Mouse (Mus musculus): ENCODE measurements around the gene Tctex1d2. TPM values are rescaled to one million over a fixed set of nuclear protein-coding genes. Genes with fewer than 3 reads are reported as not detected.

The Tctex1d2 gene
- polyA plus RNA-seq, 1 experiment: 24.3 TPM

GRCm38 (mm10) chr16:32457589-32458386 lies 38.3 kb downstream of the Tctex1d2 start:
- Histone ChIP-seq H3K27ac (ENCODE audit: insufficient read depth, low read length) (no peak overlapping the region), H3K4me1 (ENCODE audit: control insufficient read depth, insufficient read depth, low read length) (peaks cover 2% of the 10 kb centered on the region; the same call in 1 of the 2 replicates), H3K4me3 (ENCODE audit: insufficient read depth, low read length) (no peak overlapping the region)
- TF ChIP-seq CTCF (IDR thresholded peaks at IDR 0.05; ENCODE audit: extremely low read depth, insufficient read depth, low read length): peak; percentile 50
- TF ChIP-seq POLR2A (IDR thresholded peaks at IDR 0.05; ENCODE audit: extremely low read depth, insufficient read depth, low read length): no peak

DNA sequence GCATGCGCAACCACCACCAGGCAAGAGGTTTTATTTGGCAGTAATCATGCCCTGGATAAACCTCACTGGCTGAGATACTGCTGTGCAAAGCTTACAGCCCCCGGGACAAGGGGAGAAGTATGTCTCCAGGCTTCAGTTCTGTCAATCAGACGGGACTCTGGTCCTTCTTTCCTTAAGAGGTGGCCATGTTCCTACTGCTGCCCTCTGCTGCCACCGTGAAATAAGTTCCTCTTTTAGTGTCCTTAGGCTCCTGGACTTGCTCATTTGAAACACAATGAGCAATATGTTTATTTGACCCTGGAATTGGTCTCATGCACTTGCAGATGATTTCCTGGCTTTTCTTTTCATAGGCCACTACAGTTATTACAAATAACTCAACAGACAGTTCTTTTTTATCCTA lies 41.0 kb downstream of the Tctex1d2 start:
- H3K4me3 ChIP-seq (ENCODE audit: insufficient read depth, low read length): no peak overlapping the region
- TF ChIP-seq POLR2A (IDR thresholded peaks at IDR 0.05; ENCODE audit: extremely low read depth, insufficient read depth, low read length): no peak
- no peak for TF ChIP-seq CTCF (IDR thresholded peaks at IDR 0.05; ENCODE audit: extremely low read depth, insufficient read depth, low read length)
- H3K27ac ChIP-seq (ENCODE audit: insufficient read depth, low read length): no peak overlapping the region
- H3K4me1 ChIP-seq (ENCODE audit: control insufficient read depth, insufficient read depth, low read length): peaks cover 2% of the 10 kb centered on the region; the same call in 1 of the 2 replicates

- Histone ChIP-seq H3K4me3 (ENCODE audit: insufficient read depth, low read length) (no peak overlapping the region), H3K27ac (ENCODE audit: insufficient read depth, low read length) (no peak overlapping the region), H3K4me1 (ENCODE audit: control insufficient read depth, insufficient read depth, low read length) (peaks cover 2% of the 10 kb centered on the region; the same call in 1 of the 2 replicates)
- TF ChIP-seq CTCF (IDR thresholded peaks at IDR 0.05; ENCODE audit: extremely low read depth, insufficient read depth, low read length) (no peak), POLR2A (IDR thresholded peaks at IDR 0.05; ENCODE audit: extremely low read depth, insufficient read depth, low read length) (no peak)
Measured at GRCm38 (mm10) chr16:32461713-32462112, 42.2 kb downstream of the Tctex1d2 start.

- TF ChIP-seq CTCF (IDR thresholded peaks at IDR 0.05; ENCODE audit: extremely low read depth, insufficient read depth, low read length) (no peak), POLR2A (IDR thresholded peaks at IDR 0.05; ENCODE audit: extremely low read depth, insufficient read depth, low read length) (no peak)
- H3K4me3 ChIP-seq (ENCODE audit: insufficient read depth, low read length): no peak overlapping the region
- no peaks in the 10 kb centered on the region for H3K4me1 ChIP-seq (ENCODE audit: control insufficient read depth, insufficient read depth, low read length)
- no peak overlapping the region for H3K27ac ChIP-seq (ENCODE audit: insufficient read depth, low read length)
Measured at GRCm38 (mm10) chr16:32462950-32463349, 43.4 kb downstream of the Tctex1d2 start.

- Histone ChIP-seq H3K4me1 (ENCODE audit: control insufficient read depth, insufficient read depth, low read length) (no peaks in the 10 kb centered on the region), H3K4me3 (ENCODE audit: insufficient read depth, low read length) (no peak overlapping the region), H3K27ac (ENCODE audit: insufficient read depth, low read length) (no peak overlapping the region)
- no peak for TF ChIP-seq POLR2A (IDR thresholded peaks at IDR 0.05; ENCODE audit: extremely low read depth, insufficient read depth, low read length)
- no peak for TF ChIP-seq CTCF (IDR thresholded peaks at IDR 0.05; ENCODE audit: extremely low read depth, insufficient read depth, low read length)
Measured at GRCm38 (mm10) chr16:32463426-32463825, 43.9 kb downstream of the Tctex1d2 start.

GRCm38 (mm10) chr16:32464908-32465307 lies 45.4 kb downstream of the Tctex1d2 start:
- Histone ChIP-seq H3K4me3 (ENCODE audit: insufficient read depth, low read length) (no peak overlapping the region), H3K27ac (ENCODE audit: insufficient read depth, low read length) (no peak overlapping the region), H3K4me1 (ENCODE audit: control insufficient read depth, insufficient read depth, low read length) (no peaks in the 10 kb centered on the region)
- TF ChIP-seq CTCF (IDR thresholded peaks at IDR 0.05; ENCODE audit: extremely low read depth, insufficient read depth, low read length) (no peak), POLR2A (IDR thresholded peaks at IDR 0.05; ENCODE audit: extremely low read depth, insufficient read depth, low read length) (no peak)

DNA sequence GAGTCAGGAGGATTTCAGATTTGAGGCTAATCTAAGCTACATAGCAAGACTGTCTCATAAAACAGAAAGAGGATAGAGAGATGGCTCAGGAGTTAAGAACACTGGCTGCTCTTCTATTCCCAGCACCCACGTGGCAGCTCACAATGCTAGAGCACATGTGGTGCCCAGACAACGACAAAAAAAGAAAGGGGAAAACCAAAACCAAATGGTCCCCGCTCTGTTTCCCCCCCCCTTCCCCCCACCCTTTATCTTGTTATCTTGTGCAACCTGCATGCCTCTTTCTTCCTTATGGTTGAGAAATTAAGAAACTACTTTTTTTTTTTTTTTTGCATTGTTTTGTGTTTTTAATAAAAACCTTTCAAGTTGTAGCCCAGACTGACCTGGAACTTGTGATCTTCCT lies 49.0 kb downstream of the Tctex1d2 start:
- no peak overlapping the region for H3K27ac ChIP-seq (ENCODE audit: insufficient read depth, low read length)
- TF ChIP-seq POLR2A (IDR thresholded peaks at IDR 0.05; ENCODE audit: extremely low read depth, insufficient read depth, low read length) (no peak), CTCF (IDR thresholded peaks at IDR 0.05; ENCODE audit: extremely low read depth, insufficient read depth, low read length) (no peak)
- H3K4me3 ChIP-seq (ENCODE audit: insufficient read depth, low read length): no peak overlapping the region
- no peaks in the 10 kb centered on the region for H3K4me1 ChIP-seq (ENCODE audit: control insufficient read depth, insufficient read depth, low read length)

GRCm38 (mm10) chr16:32469404-32470105 lies 50.1 kb downstream of the Tctex1d2 start:
- H3K27ac ChIP-seq (ENCODE audit: insufficient read depth, low read length): no peak overlapping the region
- no peak for TF ChIP-seq POLR2A (IDR thresholded peaks at IDR 0.05; ENCODE audit: extremely low read depth, insufficient read depth, low read length)
- TF ChIP-seq CTCF (IDR thresholded peaks at IDR 0.05; ENCODE audit: extremely low read depth, insufficient read depth, low read length): no peak
- no peaks in the 10 kb centered on the region for H3K4me1 ChIP-seq (ENCODE audit: control insufficient read depth, insufficient read depth, low read length)
- H3K4me3 ChIP-seq (ENCODE audit: insufficient read depth, low read length): no peak overlapping the region

DNA sequence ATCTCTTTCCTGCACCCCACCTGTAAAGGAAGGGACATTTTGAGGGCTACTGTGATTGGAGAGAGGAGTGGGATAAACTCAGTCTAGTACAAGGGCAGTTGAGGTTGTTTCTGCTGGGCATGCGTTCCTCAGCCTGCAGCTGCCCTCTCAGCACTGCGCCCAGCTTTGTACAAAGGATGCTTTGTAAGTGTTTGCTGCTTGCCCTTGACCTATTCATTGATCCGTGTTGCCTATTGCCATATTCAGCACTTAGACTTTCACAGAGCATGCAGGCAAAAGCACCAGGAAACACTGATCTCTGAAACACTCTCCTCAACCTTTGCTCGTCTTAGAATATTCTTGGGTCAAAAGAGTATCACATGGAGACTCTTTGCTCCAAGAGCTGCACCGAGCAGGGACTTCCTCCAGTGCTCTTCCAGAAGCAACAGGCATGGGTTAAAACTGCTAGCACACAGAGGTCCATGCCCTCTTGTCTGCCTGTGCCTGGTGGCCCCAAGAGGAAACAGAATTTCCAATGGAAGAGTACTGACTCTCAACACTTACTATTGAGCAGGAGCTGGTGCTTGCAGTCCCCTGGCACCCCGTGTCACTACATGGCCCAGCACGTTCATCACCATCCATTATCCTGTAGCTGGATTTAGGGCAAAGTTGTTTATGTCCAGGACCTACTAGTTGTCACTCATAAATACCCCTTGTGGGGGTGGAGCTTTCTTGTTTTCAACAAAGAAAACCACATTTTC lies 52.9 kb downstream of the Tctex1d2 start:
- TF ChIP-seq CTCF (IDR thresholded peaks at IDR 0.05; ENCODE audit: extremely low read depth, insufficient read depth, low read length) (no peak), POLR2A (IDR thresholded peaks at IDR 0.05; ENCODE audit: extremely low read depth, insufficient read depth, low read length) (no peak)
- Histone ChIP-seq H3K4me3 (ENCODE audit: insufficient read depth, low read length) (no peak overlapping the region), H3K27ac (ENCODE audit: insufficient read depth, low read length) (peak overlapping the region; percentile 79; the same call in 1 of the 2 replicates), H3K4me1 (ENCODE audit: control insufficient read depth, insufficient read depth, low read length) (no peaks in the 10 kb centered on the region)
